Mouse (Mus musculus) yolk sac, embryonic 10.5 days (tissue): ENCODE results near the gene Kif23.

Experiments used
- DNase-seq: peaks from one replicate; pipeline ENCODE4 v3.0.0-alpha.2; 2017; ENCODE audit warnings: low spot score

Gene Kif23

DNA sequence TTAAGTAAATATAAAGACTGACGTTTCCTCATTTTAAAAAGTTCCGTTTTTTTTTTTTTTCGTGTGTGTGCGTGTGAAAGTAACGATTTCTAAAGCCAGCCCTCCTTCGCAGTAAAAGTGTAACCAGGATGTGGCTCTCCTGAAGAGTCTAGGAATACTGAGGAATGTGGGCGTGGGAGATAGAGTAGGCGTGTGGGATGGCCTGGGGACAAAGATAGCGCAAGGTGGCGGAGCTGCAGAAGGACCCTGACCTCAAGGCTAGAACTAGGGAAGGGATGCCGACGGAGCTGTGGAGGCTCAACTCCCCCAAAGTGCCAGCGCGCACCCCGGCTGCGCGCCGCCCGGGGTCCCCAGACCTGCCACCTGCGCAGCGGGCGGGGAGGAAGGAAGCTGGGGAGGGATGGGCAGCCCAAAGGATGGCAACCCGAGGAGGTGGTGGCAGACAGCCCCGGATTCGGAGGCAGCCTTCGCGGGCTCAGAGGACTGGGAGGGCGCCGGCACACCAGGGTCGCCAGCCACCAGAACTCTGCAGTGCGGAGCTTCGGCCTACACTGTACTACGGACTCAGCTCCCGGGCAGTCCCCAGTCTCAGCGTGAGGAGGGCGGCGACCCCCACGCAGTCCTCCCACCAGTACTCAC, 482 bp downstream of the Kif23 start:
- DNase-seq: peak; percentile 86

DNA sequence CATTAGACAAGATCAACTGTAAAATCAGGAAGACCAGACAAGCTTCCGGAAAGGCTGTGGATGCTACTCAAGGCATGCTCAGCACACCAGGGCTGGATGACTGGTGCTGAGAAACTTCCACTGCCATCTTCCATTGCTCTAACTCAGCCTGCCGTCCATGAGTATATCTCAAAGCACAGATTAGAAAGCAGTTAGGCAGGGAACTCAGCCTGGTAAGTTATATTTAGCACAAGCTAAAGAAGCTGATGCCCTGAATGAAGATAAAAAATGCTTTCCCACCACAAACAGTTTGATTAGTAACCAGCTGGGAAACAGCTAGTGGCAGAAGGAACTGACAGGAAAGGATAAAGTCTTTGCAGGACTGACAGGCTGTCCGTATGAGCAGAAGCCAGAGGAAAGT, 5.5 kb downstream of the Kif23 start:
- no peak for DNase-seq

DNA sequence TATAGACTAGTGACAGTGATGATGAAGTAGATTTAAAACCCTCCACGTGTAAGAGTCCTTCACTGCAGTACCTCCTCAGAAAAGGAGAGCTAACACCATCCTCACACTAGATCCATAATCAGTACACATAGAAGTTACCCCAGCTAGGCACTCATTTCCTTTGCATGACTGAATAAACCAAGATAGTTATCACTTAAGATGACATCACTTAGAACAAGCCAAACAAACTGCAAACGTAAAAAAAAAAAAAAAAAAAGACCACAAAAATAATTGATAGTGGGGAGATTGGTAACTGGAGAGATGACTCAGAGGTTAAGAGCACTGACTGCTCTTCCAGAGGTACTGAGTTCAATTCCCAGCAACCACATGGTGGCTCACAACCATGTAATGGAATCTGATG, 13.2 kb downstream of the Kif23 start:
- DNase-seq: no peak

DNA sequence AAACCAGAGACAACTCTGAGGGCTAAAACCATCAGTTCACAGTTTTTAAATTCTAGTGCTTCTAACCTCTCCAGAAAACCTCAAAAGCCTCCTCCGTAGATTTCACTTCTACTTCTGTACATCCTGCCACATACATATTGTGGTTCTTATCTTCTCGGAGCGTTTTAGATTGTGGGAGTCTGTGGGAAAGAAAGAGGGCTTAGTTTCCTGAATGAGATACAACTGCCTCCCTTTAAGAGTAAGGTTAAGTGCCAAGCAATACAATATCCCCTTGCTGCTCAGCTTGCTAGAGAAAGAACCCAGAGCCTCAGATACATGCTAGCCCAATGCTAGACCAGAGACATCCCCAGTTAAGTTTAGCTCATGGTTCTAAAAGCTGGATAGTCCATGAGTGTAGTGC, 14.6 kb downstream of the Kif23 start:
- no peak for DNase-seq

DNA sequence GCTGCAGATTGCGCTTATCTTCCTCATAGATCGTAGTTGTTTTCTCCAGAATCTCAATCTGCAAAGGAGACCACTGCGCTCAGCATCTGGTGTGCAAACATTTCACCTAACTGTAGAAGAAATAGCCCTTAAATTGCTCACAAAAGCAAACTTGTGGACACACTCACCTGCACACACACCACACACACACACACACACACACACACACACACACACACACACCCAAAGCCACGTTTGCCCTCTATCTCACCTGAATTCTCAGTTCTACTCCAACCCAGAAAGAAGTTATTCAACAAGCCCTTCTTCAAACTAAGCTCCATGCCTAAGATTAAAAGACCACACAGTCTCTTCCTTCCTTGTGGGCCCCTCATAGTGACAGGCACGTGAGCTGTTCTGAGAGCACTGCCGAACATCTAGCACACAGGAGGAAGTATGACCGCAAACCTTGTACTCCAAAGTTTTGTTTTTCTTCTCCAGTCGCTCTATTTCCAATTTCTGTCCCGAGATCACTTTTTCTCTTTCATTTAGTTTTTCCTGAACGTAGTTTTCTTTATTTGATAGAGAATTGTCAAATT, 21.4 kb downstream of the Kif23 start:
- no peak for DNase-seq

DNA sequence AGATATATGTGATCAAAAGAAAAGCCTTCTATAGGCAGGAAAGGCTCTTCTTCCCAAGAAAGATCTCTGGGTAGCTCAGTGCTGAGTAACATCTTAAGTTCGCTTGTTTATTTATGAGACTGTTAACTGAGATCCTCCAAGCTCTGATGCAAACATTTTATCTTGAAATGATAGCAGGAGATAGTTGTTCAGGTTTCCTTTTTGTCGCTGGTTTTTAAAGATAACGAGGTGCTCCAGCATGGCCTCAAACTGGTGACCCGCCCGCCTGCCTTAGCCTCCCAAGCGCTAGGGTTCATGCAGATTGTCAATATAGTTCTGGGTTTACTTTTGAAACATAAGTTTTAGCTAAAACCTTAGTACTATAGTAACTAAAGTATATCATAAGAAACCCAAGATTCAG, 26.2 kb downstream of the Kif23 start:
- no peak for DNase-seq

DNA sequence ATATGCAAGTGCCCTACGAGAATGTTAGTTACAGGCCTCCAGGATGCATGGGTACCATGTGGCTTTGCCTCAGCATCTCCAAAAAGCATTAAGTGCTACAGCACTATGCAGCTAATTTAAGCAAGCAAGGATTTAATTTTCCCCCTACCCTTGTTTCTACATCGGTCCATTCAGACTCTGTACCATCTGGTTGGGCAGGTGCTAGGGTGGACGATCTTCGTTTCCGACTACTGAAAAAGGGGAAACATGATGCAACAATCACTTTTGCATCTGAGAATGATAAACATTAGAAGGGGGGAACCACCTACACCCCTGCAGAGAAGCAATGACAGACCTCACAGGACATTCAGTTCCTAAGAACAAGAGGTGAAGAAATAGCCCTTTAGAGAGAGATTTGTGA, 27.1 kb downstream of the Kif23 start:
- DNase-seq: no peak

DNA sequence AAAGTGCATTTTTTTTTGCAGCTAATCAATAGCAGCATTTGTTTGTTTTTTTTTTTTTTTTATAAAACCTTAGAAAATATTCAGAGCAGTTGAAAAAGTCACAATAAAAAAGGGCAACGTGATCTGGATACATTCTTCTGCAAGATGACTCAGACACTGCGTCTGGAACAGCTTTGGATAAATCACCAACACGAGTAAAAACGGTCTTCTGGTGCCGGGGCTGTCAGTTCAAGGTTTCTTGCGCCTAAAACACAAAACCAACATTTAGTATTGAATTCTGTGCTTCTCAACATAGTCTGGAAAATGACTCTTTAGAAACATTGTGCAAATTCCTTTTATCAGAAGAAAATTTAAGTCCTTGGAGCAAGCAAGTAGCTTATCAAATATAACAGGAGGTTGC, 29.1 kb downstream of the Kif23 start:
- DNase-seq: no peak

DNA sequence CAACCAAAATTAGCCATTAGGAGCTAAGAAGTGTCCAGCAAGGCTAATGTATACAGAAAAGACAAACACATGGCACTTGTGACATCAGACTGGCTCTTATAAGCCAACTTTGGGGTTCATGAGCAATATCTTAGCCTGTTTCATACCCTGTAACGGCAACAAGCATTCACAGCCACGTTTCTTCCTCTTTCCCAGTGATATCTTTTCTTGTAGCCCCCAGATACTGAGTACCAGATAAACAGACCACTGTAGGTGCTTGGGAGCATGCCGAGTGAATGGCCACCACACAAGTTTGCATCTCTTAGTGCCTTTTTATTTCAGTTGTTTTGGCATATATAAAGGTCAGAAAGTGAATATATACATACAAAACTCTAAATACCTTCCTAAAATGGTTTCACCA, 29.6 kb downstream of the Kif23 start:
- no peak for DNase-seq

DNA sequence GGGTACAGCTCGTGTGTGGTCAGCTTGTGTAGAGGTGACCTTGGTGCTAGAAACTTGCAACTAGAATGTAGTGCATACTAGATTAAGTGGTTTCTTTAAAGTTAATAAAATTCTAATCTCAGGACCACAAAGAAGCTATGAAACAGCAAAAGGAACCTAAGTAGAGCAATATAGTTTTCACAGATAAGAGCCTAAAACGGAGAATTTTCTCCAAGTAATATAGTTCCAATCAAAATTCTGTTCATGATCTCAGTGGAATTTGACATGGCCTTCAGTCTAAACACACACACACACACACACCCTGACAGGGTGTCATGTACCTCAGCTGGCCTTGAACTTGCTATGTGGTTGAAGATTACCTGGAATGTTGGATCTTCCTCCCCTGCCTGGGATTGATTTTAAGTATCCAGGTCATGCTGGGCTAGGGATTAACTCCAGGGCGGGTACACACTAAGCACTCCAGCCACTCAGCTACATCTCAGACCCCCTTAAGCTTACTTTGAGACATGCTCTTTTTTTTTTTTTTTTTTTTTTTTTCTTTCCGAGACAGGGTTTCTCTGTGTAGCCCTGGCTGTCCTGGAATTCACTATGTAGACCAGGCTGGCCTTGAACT, 31.1 kb downstream of the Kif23 start:
- DNase-seq: no peak

DNA sequence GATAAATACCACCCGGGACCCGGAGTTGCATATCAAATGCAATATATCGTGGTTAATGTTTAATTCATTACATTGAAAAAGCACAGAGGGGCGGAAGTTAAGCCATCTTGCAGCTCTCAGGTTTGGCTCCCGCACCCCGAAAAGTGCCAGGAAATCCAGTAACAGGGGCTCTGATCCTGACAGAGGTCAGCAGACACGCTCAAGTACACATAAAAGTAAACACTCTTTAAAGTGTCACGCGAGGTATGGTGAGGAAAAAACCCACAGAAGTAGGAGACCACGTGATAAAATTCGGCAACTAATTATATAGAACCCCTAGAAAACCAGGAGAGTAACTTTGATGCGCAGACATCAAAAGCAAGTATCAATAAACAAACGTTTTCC, 31.7 kb downstream of the Kif23 start:
- no peak for DNase-seq

DNA sequence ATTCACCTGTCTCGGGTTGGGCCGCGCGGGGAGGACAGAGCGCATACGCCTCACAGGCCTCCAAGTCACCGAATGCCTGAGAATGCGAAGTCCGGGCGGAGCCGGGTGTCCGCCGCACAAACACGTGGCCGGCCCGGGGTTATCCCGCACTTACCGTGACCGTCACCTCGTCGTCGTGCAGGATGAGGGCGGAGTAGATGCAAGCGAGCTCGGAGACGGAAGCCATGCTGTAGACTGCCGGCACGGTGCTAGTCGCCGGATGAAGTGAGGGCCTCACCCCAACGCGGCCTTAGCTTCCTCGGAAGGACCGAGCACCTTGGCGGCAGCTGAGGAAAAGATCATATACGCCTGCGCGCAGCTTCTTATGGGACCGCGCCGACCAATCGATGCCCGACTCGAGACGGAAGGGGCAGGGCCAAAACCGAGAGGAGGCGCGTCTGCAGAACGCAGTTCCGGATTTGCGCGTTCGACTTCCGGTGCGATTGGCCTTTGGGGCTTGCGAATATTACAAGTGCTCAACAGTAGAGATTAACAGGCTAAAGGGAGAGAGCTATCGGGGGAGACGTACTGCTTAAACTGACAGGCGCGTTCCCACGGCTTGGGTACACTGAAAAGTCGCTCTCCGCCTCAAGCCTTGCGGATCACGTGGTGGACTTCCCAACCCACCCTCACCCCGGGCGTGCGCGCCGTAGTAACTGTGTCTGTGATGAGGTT, 32.2 kb downstream of the Kif23 start, which contains the start of gene Rplp1:
Gene Rplp1, minus strand, starts transcription at position 340 of the 714 bp plus-strand sequence.
- DNase-seq: peak; percentile 96

DNA sequence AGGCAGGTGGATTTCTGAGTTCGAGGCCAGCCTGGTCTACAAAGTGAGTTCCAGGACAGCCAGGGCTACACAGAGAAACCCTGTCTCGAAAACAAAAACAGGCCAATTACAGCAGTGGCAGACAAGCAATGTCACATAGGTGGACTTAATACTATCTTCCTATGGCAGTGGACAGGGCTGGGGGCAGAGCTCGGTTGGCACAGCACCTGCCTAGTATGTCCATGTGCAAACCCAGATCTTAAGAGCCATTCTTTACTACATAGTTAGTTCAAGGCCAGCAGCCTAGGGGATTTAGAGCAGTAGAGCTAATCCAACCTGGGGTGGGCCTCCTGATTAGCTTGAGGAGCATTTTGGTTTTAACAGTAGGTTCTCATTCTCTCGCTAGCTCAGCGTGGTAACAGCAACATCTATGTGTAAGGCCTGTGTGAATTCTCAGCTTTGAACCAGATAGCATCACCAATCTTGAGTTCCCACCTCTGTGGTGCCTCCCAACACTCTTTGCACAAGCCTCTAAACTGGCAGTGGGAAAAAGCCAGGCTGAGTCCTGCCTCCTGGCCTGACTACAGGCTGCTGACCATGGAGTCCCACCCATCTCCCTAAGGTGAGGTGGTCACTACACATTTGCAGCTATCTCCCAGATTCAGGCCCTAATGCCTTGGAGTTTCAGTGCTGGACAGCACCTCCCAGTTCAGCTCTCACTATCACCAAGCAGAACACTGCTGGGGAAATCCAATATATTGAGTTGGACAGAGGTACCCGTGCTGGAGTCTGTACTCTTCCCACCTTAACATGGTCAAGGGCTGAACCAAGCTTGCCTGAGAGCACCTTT, 35.1 kb downstream of the Kif23 start:
- peak; percentile 30 for DNase-seq

DNA sequence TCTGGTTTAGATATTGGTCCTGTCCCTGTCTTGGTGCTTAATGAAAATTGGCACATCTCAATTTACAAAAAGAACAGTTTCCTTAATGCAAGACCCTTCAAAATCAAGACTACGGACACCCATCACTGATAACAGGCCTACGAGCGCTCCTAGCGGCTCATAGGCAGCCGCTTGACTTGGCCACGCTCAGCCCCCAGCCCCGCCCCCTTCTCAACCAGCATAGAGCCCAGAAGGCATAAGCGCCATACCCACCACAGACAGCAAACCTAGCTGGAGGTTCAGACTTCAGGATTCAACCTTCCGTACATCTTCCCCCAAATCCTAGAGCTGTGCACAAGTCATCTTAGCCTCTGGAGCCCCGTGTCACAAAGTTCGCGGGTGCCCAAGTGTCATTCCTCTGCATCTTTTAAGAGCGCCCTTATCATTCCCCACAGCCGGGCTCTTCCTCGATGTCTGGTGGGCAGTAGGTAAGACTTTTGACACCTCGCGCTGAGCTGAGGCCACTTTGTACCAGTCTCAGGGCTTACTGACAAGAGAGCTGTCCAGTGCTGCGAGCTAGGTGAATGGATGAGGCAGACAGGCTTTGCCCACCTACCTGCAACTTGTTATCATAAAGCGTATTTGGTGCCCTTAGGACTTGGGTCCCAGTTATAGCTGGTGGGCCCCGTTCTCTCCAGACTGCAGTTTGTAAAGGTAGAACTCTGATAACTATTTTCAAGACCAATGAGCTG, 35.9 kb downstream of the Kif23 start:
- peak; percentile 40 for DNase-seq

DNA sequence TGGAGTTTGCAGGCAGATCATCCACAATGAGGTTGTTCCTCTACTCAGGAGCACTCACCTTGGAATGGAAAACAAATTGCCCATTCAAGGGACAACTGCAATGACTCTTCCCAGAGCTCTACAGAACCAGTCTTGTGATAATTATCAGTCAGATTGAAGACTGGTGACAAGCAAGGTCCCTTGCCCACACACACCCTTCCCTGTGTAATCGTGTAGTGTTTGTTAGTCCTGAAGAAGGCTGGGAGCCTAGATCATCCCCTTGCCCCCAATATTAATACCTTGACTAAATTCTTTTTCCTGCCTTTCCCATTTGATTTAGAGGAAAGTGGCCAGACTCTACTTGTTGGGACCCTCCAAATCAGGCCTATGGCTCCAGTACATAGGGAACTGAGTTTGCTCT, 36.9 kb downstream of the Kif23 start:
- no peak for DNase-seq

DNA sequence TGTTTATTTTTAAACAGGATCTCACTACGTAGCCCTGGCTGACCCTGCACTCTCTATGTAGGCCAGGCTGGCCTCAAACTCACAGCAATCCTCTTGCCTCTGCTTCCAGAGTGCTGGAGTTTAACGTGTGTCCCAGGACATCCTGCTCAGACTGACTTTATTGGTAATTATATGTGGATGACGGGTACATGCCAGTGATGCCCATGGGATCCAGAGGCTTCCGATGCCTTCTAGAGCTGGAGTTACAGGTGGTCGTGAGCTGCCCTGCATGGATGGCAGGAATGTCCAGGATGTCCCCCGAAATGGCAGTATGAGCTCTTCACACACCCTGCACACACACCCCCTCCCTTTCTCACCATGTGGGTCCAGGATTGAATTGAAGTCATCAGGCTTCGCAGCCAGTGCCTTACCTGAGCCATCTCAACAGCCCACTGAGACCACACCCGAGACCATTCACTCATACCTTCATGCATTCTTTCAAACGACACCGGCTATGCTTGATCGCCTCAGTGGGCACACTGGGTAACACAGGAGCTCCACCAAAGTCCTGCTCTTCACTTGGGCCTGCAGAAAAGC, 37.7 kb downstream of the Kif23 start:
- DNase-seq: no peak

DNA sequence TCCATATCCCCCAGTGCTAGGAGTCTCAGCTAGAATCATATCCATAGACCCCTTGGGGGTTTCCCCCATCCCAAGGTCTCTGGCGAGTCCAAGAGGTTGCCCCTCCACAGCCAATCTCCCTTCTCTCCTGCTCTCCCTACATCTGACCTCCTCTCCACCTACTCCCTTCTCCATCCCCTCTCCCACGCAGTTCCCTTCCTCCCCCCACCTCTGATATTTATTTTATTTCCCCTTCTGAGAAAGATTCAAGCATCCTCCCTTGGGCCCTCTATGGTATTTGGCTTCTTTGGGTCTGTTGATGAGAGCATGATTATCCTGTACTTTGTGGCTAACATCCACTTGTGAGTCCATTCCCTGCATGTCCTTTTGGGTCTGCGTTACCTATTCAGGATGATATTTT, 38.2 kb downstream of the Kif23 start:
- no peak for DNase-seq

DNA sequence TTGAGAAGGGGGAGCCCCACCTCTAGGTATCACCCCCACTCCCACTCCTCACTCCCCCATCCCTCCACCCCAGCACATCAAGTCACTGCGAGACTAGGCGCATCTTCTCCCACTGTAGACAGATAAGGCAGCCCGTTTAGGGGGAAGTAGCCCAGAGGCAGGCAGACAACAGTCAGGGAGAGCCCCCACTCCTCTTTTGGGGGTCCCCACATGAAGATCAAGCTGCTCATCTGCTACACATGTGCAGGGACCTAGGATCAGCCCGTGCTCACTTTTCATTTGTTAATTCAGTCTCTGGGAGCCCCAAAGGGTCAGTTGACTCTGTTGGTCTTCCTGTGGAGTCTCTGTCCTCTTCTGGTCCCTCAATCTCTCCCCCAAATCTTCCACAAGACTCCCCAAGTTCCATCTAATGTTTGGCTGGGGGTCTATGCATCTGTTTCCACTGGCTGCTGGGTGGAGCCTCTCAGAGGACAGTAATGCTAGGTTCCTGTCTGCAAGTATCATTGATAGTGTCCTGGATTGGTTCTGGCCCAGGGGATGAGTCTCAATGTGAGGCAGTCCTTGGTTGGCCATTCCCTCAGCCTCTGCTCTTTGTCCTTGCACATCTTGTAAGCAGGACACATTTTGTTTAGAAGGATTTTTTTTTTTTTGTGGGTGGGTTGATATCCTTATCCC, 38.8 kb downstream of the Kif23 start:
- no peak for DNase-seq

DNA sequence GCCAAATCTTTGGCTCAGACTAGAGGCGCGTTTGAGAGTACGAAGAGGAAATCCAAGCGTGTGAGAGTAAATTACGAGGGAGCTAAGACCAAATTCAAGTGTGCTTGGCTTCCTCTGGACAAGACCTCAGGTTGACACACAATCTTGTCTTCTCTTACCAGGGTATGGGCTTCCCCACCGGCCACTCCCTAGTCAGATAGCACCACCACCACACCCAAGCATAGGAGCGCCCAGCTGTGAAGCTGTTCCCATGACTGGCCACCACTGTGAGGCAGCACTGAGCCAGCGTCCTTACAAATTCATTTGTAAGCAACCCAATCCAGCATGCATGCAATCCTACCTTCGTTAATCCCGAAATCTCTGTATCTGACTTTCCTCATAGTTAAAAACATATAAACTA, 39.7 kb downstream of the Kif23 start:
- no peak for DNase-seq

DNA sequence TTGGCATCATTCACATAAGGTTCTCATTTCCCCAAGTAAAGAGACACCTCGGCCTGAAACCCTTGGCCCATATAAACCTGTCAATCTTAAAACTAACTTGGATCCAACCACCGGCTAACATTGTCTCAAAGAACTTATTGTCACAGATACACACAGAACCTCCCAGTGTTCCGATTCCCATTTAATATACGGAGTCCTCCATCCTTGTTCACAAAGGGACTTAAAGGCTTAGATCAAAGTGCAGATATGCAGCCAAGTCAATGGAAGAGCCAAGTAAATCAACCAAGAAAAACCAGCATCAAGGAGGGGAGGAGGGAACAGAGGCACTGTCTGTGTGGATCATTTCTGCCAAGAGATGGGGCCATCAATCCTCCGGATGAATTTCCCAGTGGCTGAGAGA, 41.0 kb downstream of the Kif23 start:
- no peak for DNase-seq

DNA sequence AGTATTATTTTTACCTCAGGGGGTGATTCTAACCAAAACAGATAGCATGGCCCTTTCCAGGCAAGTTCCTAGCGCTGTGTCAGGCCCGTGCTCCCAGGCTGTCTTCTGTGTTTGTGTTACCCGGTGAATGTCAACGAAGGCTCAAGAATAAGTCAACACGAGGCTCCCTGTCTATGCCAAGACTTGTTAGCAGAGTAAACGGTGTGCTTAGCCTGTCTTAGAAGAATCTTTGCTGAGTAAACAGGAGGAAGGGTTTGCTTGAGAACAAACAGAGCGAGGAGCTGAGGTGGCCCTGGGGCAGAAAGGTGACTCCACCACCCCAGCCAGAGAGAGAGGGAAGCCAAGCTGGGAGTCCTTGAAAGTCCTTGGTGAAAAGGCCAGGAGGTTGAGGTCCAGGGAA, 42.4 kb downstream of the Kif23 start:
- DNase-seq: peak; percentile 71
